In the genomic region with DNA sequence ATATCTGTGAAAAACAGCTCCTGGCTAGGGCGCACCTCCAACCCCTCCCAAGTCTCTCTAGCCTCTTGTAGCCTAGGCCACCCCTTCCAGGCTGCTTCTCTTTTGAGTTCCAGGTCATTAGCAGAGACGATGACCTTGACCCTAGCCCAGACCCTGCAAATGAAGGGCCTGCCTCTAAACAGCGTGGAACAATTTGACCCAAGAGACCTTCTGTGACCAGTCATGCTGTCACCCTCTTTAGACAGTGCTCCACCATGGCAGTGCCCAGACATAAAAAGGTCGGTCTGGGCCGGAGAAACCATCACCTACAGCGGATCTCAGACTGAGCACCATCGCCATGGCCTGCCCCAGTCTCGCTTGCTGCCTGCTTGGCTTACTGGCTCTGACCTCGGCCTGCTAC, we compare ENCODE assay signal across 9 mouse cellular contexts. TPM values are rescaled to one million over a fixed set of nuclear protein-coding genes. Genes with fewer than 3 reads are reported as not detected.
A peak's percentile ranks its signal among the peaks of the same experiment; 100 is the strongest.
DNase-seq lines count a peak whose midpoint lies in the region; ATAC-seq and TF ChIP-seq lines count a peak whose summit lies in the region.
"Had no signal": no experiment of that assay in that cellular context is flagged by ENCODE, and none has a peak within 500 bp of the region (broad histone marks: within the 10 kb centered on the region; RNA-seq: fewer than 3 reads in every experiment).

A gene (plus strand): TSS at position 301 of the 400 bp plus-strand sequence.

- TF ChIP-seq EP300 in ES-Bruce4 (IDR thresholded peaks at IDR 0.05; ENCODE audit: insufficient read depth, low read depth, low read length) = no peak
- TF ChIP-seq EP300 in liver, postnatal 0 days (IDR thresholded peaks at IDR 0.05; ENCODE audit: low read depth) = no peak

- intact Hi-C loops in heart, postnatal 36 days (cut with DNase I) = no loop called here

- H3K4me2 ChIP-seq in hindbrain, embryonic 12.5 days (replicated peaks) = peak within 1 kb of the TSS; percentile 47
- peak within 1 kb of the TSS; percentile 57 for H3K4me2 ChIP-seq in liver, postnatal 0 days (ENCODE audit: low read depth, low read length)

- TF ChIP-seq POLR2A in ES-Bruce4 (IDR thresholded peaks at IDR 0.05; ENCODE audit: insufficient read depth, low read length) = no peak

- peak within 1 kb of the TSS; percentile 52 for H3K4me3 ChIP-seq in heart, embryonic 10.5 days
- H3K4me3 ChIP-seq in ES-Bruce4 (ENCODE audit: low read depth, low read length) = peak within 1 kb of the TSS; percentile 59
- peak within 1 kb of the TSS; percentile 28 for H3K4me3 ChIP-seq in hindbrain, embryonic 12.5 days
- H3K4me3 ChIP-seq in liver, postnatal 0 days (ENCODE audit: low read depth, low read length) = peak within 1 kb of the TSS; percentile 32

- peak within 1 kb of the TSS; percentile 48; the same call in 1 of the 2 replicates for H3K9ac ChIP-seq in ES-Bruce4 (ENCODE audit: low read depth, poor library complexity, severe bottlenecking)
- H3K9ac ChIP-seq in hindbrain, embryonic 12.5 days = peak within 1 kb of the TSS; percentile 32
- no peak within 1 kb of the TSS; the same call in 1 of the 2 replicates for H3K9ac ChIP-seq in liver, postnatal 0 days (replicated peaks)

- DNase-seq in heart, embryonic 10.5 days (ENCODE audit: low spot score) = no peak
- no peak for DNase-seq in heart, postnatal 36 days
- DNase-seq in liver, postnatal 0 days = no peak
- DNase-seq in thymus, postnatal 25 days = no peak
- DNase-seq in cerebellum, adult 8-10 months = no peak
- DNase-seq in yolk sac, embryonic 10.5 days (ENCODE audit: low spot score) = no peak

- no peak for TF ChIP-seq CTCF in ES-Bruce4 (IDR thresholded peaks at IDR 0.05; ENCODE audit: low read depth, low read length)
- TF ChIP-seq CTCF in liver, postnatal 0 days (IDR thresholded peaks at IDR 0.05; ENCODE audit: low read depth) = no peak

- no peaks in the 10 kb centered on the region for H3K9me3 ChIP-seq in heart, embryonic 10.5 days
- H3K9me3 ChIP-seq in ES-Bruce4 (replicated peaks; ENCODE audit: control insufficient read depth, insufficient read depth, low read length, poor library complexity, severe bottlenecking) = no peaks in the 10 kb centered on the region
- no peaks in the 10 kb centered on the region for H3K9me3 ChIP-seq in hindbrain, embryonic 12.5 days (replicated peaks)
- H3K9me3 ChIP-seq in liver, postnatal 0 days (ENCODE audit: low read length) = no peaks in the 10 kb centered on the region

- 45% methylated on average over 9 of the region's 9 CpGs for WGBS in heart, embryonic 10.5 days
- 43% methylated on average over 9 of the region's 9 CpGs for WGBS in hindbrain, embryonic 12.5 days
- WGBS in liver, postnatal 0 days (ENCODE audit: insufficient replicate concordance) = 55% methylated on average over 9 of the region's 9 CpGs

- no peaks in the 10 kb centered on the region for H3K36me3 ChIP-seq in heart, embryonic 10.5 days
- H3K36me3 ChIP-seq in ES-Bruce4 (ENCODE audit: control insufficient read depth, insufficient read depth, low read length, poor library complexity, severe bottlenecking) = no peaks in the 10 kb centered on the region
- H3K36me3 ChIP-seq in hindbrain, embryonic 12.5 days = no peaks in the 10 kb centered on the region
- no peaks in the 10 kb centered on the region for H3K36me3 ChIP-seq in liver, postnatal 0 days (replicated peaks; ENCODE audit: insufficient read depth, low read length)

- H3K4me1 ChIP-seq in heart, embryonic 10.5 days = peaks cover 30% of the 10 kb centered on the region
- no peaks in the 10 kb centered on the region for H3K4me1 ChIP-seq in ES-Bruce4 (ENCODE audit: control insufficient read depth, insufficient read depth, low read length)
- peaks cover 23% of the 10 kb centered on the region for H3K4me1 ChIP-seq in hindbrain, embryonic 12.5 days
- H3K4me1 ChIP-seq in liver, postnatal 0 days (ENCODE audit: insufficient read depth) = peaks cover 11% of the 10 kb centered on the region; the same call in 1 of the 2 replicates

- H3K27ac ChIP-seq in heart, embryonic 10.5 days = no peak within 1 kb of the TSS; the same call in 1 of the 2 replicates
- H3K27ac ChIP-seq in ES-Bruce4 (ENCODE audit: insufficient read depth, low read length) = no peak within 1 kb of the TSS
- no peak within 1 kb of the TSS for H3K27ac ChIP-seq in hindbrain, embryonic 12.5 days
- H3K27ac ChIP-seq in liver, postnatal 0 days (ENCODE audit: low read depth) = no peak within 1 kb of the TSS

- H3K27me3 ChIP-seq in heart, embryonic 10.5 days (ENCODE audit: insufficient read depth, poor library complexity, severe bottlenecking) = peaks cover 84% of the 10 kb centered on the region
- H3K27me3 ChIP-seq in ES-Bruce4 (ENCODE audit: control insufficient read depth, insufficient read depth, low read length, poor library complexity, severe bottlenecking) = peaks cover 3% of the 10 kb centered on the region; the same call in 1 of the 2 replicates
- H3K27me3 ChIP-seq in hindbrain, embryonic 12.5 days = peaks cover 77% of the 10 kb centered on the region
- H3K27me3 ChIP-seq in liver, postnatal 0 days (ENCODE audit: insufficient read depth, low read length) = peaks cover 55% of the 10 kb centered on the region

- ATAC-seq in hindbrain, embryonic 12.5 days (ENCODE audit: low FRiP score) = no peak
- ATAC-seq in liver, postnatal 0 days = no peak

RNA-seq across cellular contexts. Expression of the gene that starts here (rescaled TPM):
- not detected in 2 replicates for polyA plus RNA-seq in heart, embryonic 10.5 days (2016; fragmentation: Nextera tagmentation; extraction: Ambion mirVana)
- total RNA-seq in heart, postnatal 36 days (2021) = not detected
- polyA plus RNA-seq in ES-Bruce4 (2011; ENCODE audit: insufficient read depth, insufficient read length, low read depth, missing spikeins) = not detected in 2 replicates
- polyA plus RNA-seq in hindbrain, embryonic 12.5 days (2016; fragmentation: Nextera tagmentation; extraction: Ambion mirVana) = not detected in 2 replicates
- not detected in 2 replicates for polyA plus RNA-seq in liver, postnatal 0 days (2015; fragmentation: Nextera tagmentation; extraction: Ambion mirVana)
- total RNA-seq: adrenal gland, postnatal 36 days had no signal
